Mouse (Mus musculus): Measurements from ENCODE around the gene Parp1.
A peak's percentile ranks its signal among the peaks of the same experiment; 100 is the strongest.

The Parp1 gene

GRCm38 (mm10) chr1:180639416-180640401 lies 71.0 kb downstream of the Parp1 start:
- no peak for DNase-seq

- peak; percentile 67 for DNase-seq
These were observed 71.9 kb downstream of the Parp1 start for GRCm38 (mm10) chr1:180640605-180641125.

- peak; percentile 95 for DNase-seq
These were observed 72.4 kb downstream of the Parp1 start, which contains the start of gene Lin9 for GRCm38 (mm10) chr1:180641137-180641517. Gene Lin9 (plus strand): TSS chr1:180641150.

- DNase-seq = peak; percentile 55
These were observed 72.9 kb downstream of the Parp1 start for GRCm38 (mm10) chr1:180641518-180642227.

- no peak for DNase-seq
These were observed 73.5 kb downstream of the Parp1 start for GRCm38 (mm10) chr1:180642228-180642564.

Data from kidney, postnatal 10 days (tissue).